Mouse (Mus musculus) MEL (cell line): ENCODE data around the gene Enox1. TPM values are rescaled to one million over a fixed set of nuclear protein-coding genes. Genes with fewer than 3 reads are reported as not detected.

Experiments
- DNase-seq: peaks from one replicate; pipeline ENCODE4 v3.0.0; 2011; ENCODE audit warnings: low read depth, low spot score
- H3K27ac ChIP-seq: 2 replicates; pipeline ENCODE4 v1.5.1; 2012; ENCODE audit warnings: low read depth, mild to moderate bottlenecking, control low read depth, low read length, moderate library complexity; ENCODE audit not compliant: control insufficient read depth
- H3K27me3 ChIP-seq, 2 experiments: fragments of 150-350 bp in 1 of 2; sonication (generic) in 1 of 2; 2 replicates each; pipeline ENCODE4 v1.6.1; 2012; ENCODE audit warnings: low read length in 2 of 2, mild to moderate bottlenecking in 2 of 2, improper control_type of control experiment in 1 of 2, moderate library complexity in 1 of 2; ENCODE audit not compliant: insufficient read depth in 2 of 2, control insufficient read depth in 1 of 2
- H3K36me3 ChIP-seq, 2 experiments: 2 replicates each; pipeline ENCODE4 v1.6.1; 2012 to 2014; ENCODE audit warnings: low read length in 2 of 2, improper control_type of control experiment in 1 of 2, inconsistent platforms in 1 of 2, mild to moderate bottlenecking in 1 of 2; ENCODE audit not compliant: insufficient read depth in 2 of 2, control insufficient read depth in 1 of 2
- H3K4me1 ChIP-seq, 2 experiments: fragments of 150-350 bp in 1 of 2; sonication (generic) in 1 of 2; 2 replicates each; pipeline ENCODE4 v1.6.1; 2012; ENCODE audit warnings: low read length in 2 of 2, improper control_type of control experiment in 1 of 2, mild to moderate bottlenecking in 1 of 2; ENCODE audit not compliant: insufficient read depth in 2 of 2, control insufficient read depth in 1 of 2
- H3K4me3 ChIP-seq, 2 experiments: fragments of 150-350 bp in 1 of 2; sonication (generic) in 1 of 2; 2 replicates each; pipeline ENCODE4 v1.5.1; 2012; ENCODE audit warnings: low read depth in 2 of 2, low read length in 2 of 2, mild to moderate bottlenecking in 2 of 2, moderate library complexity in 2 of 2, control low read depth in 1 of 2, improper control_type of control experiment in 1 of 2; ENCODE audit not compliant: control insufficient read depth in 1 of 2, insufficient read depth in 1 of 2
- H3K79me2 ChIP-seq: 2 replicates; pipeline ENCODE4 v1.6.1; 2012; ENCODE audit warnings: mild to moderate bottlenecking, low read length, moderate library complexity; ENCODE audit not compliant: control insufficient read depth, poor library complexity, insufficient read depth
- H3K9ac ChIP-seq: 2 replicates; pipeline ENCODE4 v1.6.1; 2012; ENCODE audit warnings: low read depth, mild to moderate bottlenecking, control low read depth, low read length, moderate library complexity; ENCODE audit not compliant: control insufficient read depth, poor library complexity, severe bottlenecking
- H3K9me3 ChIP-seq: fragments of 150-350 bp; sonication (generic); replicated peaks from 2 replicates; pipeline ENCODE4 v1.6.1; 2012; ENCODE audit warnings: mild to moderate bottlenecking, low read length, improper control_type of control experiment, moderate library complexity; ENCODE audit not compliant: insufficient read depth
- BHLHE40 ChIP-seq: IDR thresholded peaks from 2 replicates; pipeline ENCODE4 v1.6.1; 2012; ENCODE audit warnings: low read depth, mild to moderate bottlenecking, inconsistent platforms, low read length, improper control_type of control experiment, borderline replicate concordance
- CHD1 ChIP-seq: IDR thresholded peaks from 2 replicates; pipeline ENCODE4 v1.6.1; 2012; ENCODE audit warnings: low read depth, mild to moderate bottlenecking, inconsistent platforms, low read length, improper control_type of control experiment
- CHD2 ChIP-seq: IDR thresholded peaks from 2 replicates; pipeline ENCODE4 v1.6.1; 2011; ENCODE audit warnings: low read length, improper control_type of control experiment
- CTCF ChIP-seq, 3 experiments: IDR thresholded peaks in 2 of 3; conservative IDR thresholded peaks in 1 of 3; 2 replicates each; pipeline ENCODE4 v1.5.1; 2011 to 2012; ENCODE audit warnings: low read length in 3 of 3, low read depth in 2 of 3, mild to moderate bottlenecking in 2 of 3, improper control_type of control experiment in 1 of 3, inconsistent platforms in 1 of 3, mixed read lengths in 1 of 3, moderate library complexity in 1 of 3; ENCODE audit not compliant: control insufficient read depth in 1 of 3, insufficient read depth in 1 of 3, poor library complexity in 1 of 3, severe bottlenecking in 1 of 3
- E2F4 ChIP-seq: IDR thresholded peaks from 2 replicates; pipeline ENCODE4 v1.6.1; 2011; ENCODE audit warnings: low read depth, low read length, improper control_type of control experiment, borderline replicate concordance
- GABPA ChIP-seq: IDR thresholded peaks from 2 replicates; pipeline ENCODE4 v1.6.1; 2012; ENCODE audit warnings: low read depth, mild to moderate bottlenecking, inconsistent platforms, low read length, improper control_type of control experiment, moderate library complexity
- GATA1 ChIP-seq: IDR thresholded peaks from 2 replicates; pipeline ENCODE4 v1.6.1; 2011; ENCODE audit warnings: low read depth, low read length, improper control_type of control experiment
- HCFC1 ChIP-seq: IDR thresholded peaks from 2 replicates; pipeline ENCODE4 v1.6.1; 2012; ENCODE audit warnings: low read depth, mild to moderate bottlenecking, inconsistent platforms, low read length, improper control_type of control experiment, moderate library complexity
- KAT2A ChIP-seq: conservative IDR thresholded peaks from 2 replicates; pipeline ENCODE4 v1.6.1; 2012; ENCODE audit warnings: low read depth, low read length, improper control_type of control experiment, inconsistent platforms
- MAFK ChIP-seq: IDR thresholded peaks from 2 replicates; pipeline ENCODE4 v1.6.1; 2011; ENCODE audit warnings: low read depth, mild to moderate bottlenecking, low read length, improper control_type of control experiment, borderline replicate concordance
- MAX ChIP-seq: IDR thresholded peaks from 2 replicates; pipeline ENCODE4 v1.6.1; 2011; ENCODE audit warnings: low read length, improper control_type of control experiment
- MAZ ChIP-seq: IDR thresholded peaks from 2 replicates; pipeline ENCODE4 v1.6.1; 2012; ENCODE audit warnings: low read depth, mild to moderate bottlenecking, inconsistent platforms, low read length, improper control_type of control experiment
- MXI1 ChIP-seq: IDR thresholded peaks from 2 replicates; pipeline ENCODE4 v1.6.1; 2011; ENCODE audit warnings: mild to moderate bottlenecking, low read depth, low read length, improper control_type of control experiment
- MYB ChIP-seq: IDR thresholded peaks from 2 replicates; pipeline ENCODE4 v1.6.1; 2011; ENCODE audit warnings: mild to moderate bottlenecking, low read depth, low read length, improper control_type of control experiment
- MYC ChIP-seq: IDR thresholded peaks from 2 replicates; pipeline ENCODE4 v1.6.1; 2011; ENCODE audit warnings: low read depth, mild to moderate bottlenecking, low read length, improper control_type of control experiment, moderate library complexity
- NELFE ChIP-seq: IDR thresholded peaks from 2 replicates; pipeline ENCODE4 v1.6.1; 2011; ENCODE audit warnings: low read depth, low read length, improper control_type of control experiment
- POLR2AphosphoS5 ChIP-seq: IDR thresholded peaks from 2 replicates; pipeline ENCODE4 v1.6.1; 2012; ENCODE audit warnings: low read depth, borderline replicate concordance, mild to moderate bottlenecking, inconsistent platforms, low read length, moderate library complexity, mixed read lengths
- RAD21 ChIP-seq: IDR thresholded peaks from 2 replicates; pipeline ENCODE4 v1.6.1; 2011; ENCODE audit warnings: mild to moderate bottlenecking, low read depth, low read length, improper control_type of control experiment
- RCOR1 ChIP-seq: IDR thresholded peaks from 2 replicates; pipeline ENCODE4 v1.6.1; 2012; ENCODE audit warnings: low read depth, mild to moderate bottlenecking, inconsistent platforms, low read length, improper control_type of control experiment
- SMC3 ChIP-seq: IDR thresholded peaks from 2 replicates; pipeline ENCODE4 v1.6.1; 2011; ENCODE audit warnings: low read depth, low read length, improper control_type of control experiment
- TAL1 ChIP-seq: IDR thresholded peaks from 2 replicates; pipeline ENCODE4 v1.6.1; 2012; ENCODE audit warnings: mild to moderate bottlenecking, inconsistent platforms, low read length, moderate library complexity, mixed read lengths
- TBP ChIP-seq: IDR thresholded peaks from 2 replicates; pipeline ENCODE4 v1.8.0; 2011; ENCODE audit warnings: low read depth, low read length, improper control_type of control experiment
- TCF12 ChIP-seq: IDR thresholded peaks from 2 replicates; pipeline ENCODE4 v1.6.1; 2014; ENCODE audit warnings: low read depth, mild to moderate bottlenecking, inconsistent platforms, low read length, improper control_type of control experiment, moderate library complexity
- UBTF ChIP-seq: IDR thresholded peaks from 2 replicates; pipeline ENCODE4 v1.6.1; 2012; ENCODE audit warnings: low read depth, mild to moderate bottlenecking, inconsistent platforms, low read length, improper control_type of control experiment, moderate library complexity, borderline replicate concordance; ENCODE audit not compliant: insufficient read depth
- USF2 ChIP-seq, 2 experiments: IDR thresholded peaks; 2 replicates each; pipeline ENCODE4 v1.6.1; 2011 to 2012; ENCODE audit warnings: improper control_type of control experiment in 2 of 2, low read length in 2 of 2, borderline replicate concordance in 1 of 2, inconsistent platforms in 1 of 2, low read depth in 1 of 2, mild to moderate bottlenecking in 1 of 2; ENCODE audit not compliant: insufficient read depth in 1 of 2
- ZC3H11A ChIP-seq: IDR thresholded peaks from 2 replicates; pipeline ENCODE4 v1.6.1; 2012; ENCODE audit warnings: low read depth, mild to moderate bottlenecking, inconsistent platforms, low read length, improper control_type of control experiment
- ZKSCAN1 ChIP-seq: IDR thresholded peaks from 2 replicates; pipeline ENCODE4 v1.6.1; 2012; ENCODE audit warnings: low read depth, mild to moderate bottlenecking, inconsistent platforms, low read length, improper control_type of control experiment, moderate library complexity
- ZMIZ1 ChIP-seq: IDR thresholded peaks from 2 replicates; pipeline ENCODE4 v1.6.1; 2012; ENCODE audit warnings: low read depth, mild to moderate bottlenecking, inconsistent platforms, low read length, improper control_type of control experiment, moderate library complexity
- polyA plus RNA-seq, 2 experiments: library from polyadenylated mRNA; stranded (reverse) in 1 of 2; unstranded in 1 of 2; fragments of >175 nt in 1 of 2; fragments of >200 nt in 1 of 2; gene quantifications; 2 replicates each; pipeline versions ENCODE4 v1.2.1 to v1.2.4; 2012; ENCODE audit warnings: low replicate concordance in 2 of 2, low read depth in 1 of 2; ENCODE audit not compliant: insufficient read length in 2 of 2, insufficient read depth in 1 of 2, missing spikeins in 1 of 2
- total RNA-seq: library from RNA; depleted of rRNA; stranded (reverse); fragments of 300-350 nt; gene quantifications from 2 replicates; pipeline ENCODE4 v1.2.3, GENCODE M21; 2012

Gene Enox1
- total and polyA plus RNA-seq, 3 experiments = not detected

GRCm38 (mm10) chr14:77491731-77492130 is 335.2 kb downstream of the Enox1 start:
- Histone ChIP-seq H3K27ac (no peak overlapping the region), H3K36me3 (no peaks in the 10 kb centered on the region), H3K9me3 (no peaks in the 10 kb centered on the region), H3K79me2 (no peaks in the 10 kb centered on the region), H3K9ac (no peak overlapping the region), H3K4me1 (no peaks in the 10 kb centered on the region)
- TF ChIP-seq TCF12 (no peak), GABPA (no peak), ZMIZ1 (no peak), RCOR1 (no peak), MYB (no peak), MAFK (no peak), TBP (no peak), GATA1 (no peak), MAX (no peak), HCFC1 (no peak), UBTF (no peak), MAZ (no peak), CHD2 (no peak), BHLHE40 (no peak), CHD1 (no peak), NELFE (no peak), CTCF (IDR thresholded peaks at IDR 0.05 in 2 of 3, conservative IDR thresholded peaks at IDR 0.05 in 1 of 3; ENCODE audit: control insufficient read depth in 1 of 3, insufficient read depth in 1 of 3, low read depth in 2 of 3, low read length in 3 of 3, poor library complexity in 1 of 3, severe bottlenecking in 1 of 3) (no peak), MYC (no peak), POLR2AphosphoS5 (no peak)
- TF ChIP-seq, all 39 proteins: peak for 0
- DNase-seq = no peak
- Histone ChIP-seq H3K27me3 (no peaks in the 10 kb centered on the region), H3K4me3 (no peak overlapping the region)

GRCm38 (mm10) chr14:77499996-77500581 is 343.5 kb downstream of the Enox1 start:
- Histone ChIP-seq H3K36me3 (no peaks in the 10 kb centered on the region), H3K9me3 (no peaks in the 10 kb centered on the region), H3K79me2 (no peaks in the 10 kb centered on the region), H3K27me3 (no peaks in the 10 kb centered on the region), H3K27ac (no peak overlapping the region), H3K4me1 (no peaks in the 10 kb centered on the region), H3K9ac (no peak overlapping the region), H3K4me3 (no peak overlapping the region)
- no peak for TF ChIP-seq RAD21
- TF ChIP-seq CTCF (IDR thresholded peaks at IDR 0.05 in 2 of 3, conservative IDR thresholded peaks at IDR 0.05 in 1 of 3; ENCODE audit: control insufficient read depth in 1 of 3, insufficient read depth in 1 of 3, low read depth in 2 of 3, low read length in 3 of 3, poor library complexity in 1 of 3, severe bottlenecking in 1 of 3) = no peak
- TF ChIP-seq NELFE = no peak
- no peak for TF ChIP-seq SMC3
- TF ChIP-seq ZMIZ1 = no peak
- TF ChIP-seq MAFK = no peak
- TF ChIP-seq TAL1 = no peak
- TF ChIP-seq ZKSCAN1 = no peak
- TF ChIP-seq USF2 (IDR thresholded peaks at IDR 0.05; ENCODE audit: borderline replicate concordance in 1 of 2, insufficient read depth in 1 of 2, low read depth in 1 of 2, low read length in 2 of 2) = no peak
- no peak for TF ChIP-seq MXI1
- TF ChIP-seq MAZ = no peak
- no peak for TF ChIP-seq ZC3H11A
- no peak for TF ChIP-seq RCOR1
- no peak for TF ChIP-seq KAT2A
- TF ChIP-seq TBP = no peak
- TF ChIP-seq GATA1 = no peak
- TF ChIP-seq MYB = no peak
- no peak for TF ChIP-seq TCF12
- no peak for TF ChIP-seq E2F4
- DNase-seq = no peak
